Mouse (Mus musculus) thymus, adult 2 months (tissue): Measurements from ENCODE around the gene Ubap1l. TPM values are rescaled to one million over a fixed set of nuclear protein-coding genes. Genes with fewer than 3 reads are reported as not detected.

Experiments used
- DNase-seq: peaks from one replicate; pipeline ENCODE4 v3.0.0; 2021
- H3K27ac ChIP-seq: fragments of 200-500 bp; 2 replicates; pipeline ENCODE4 v1.5.1; 2012; ENCODE audit warnings: low read length, control low read depth; ENCODE audit not compliant: control insufficient read depth, insufficient read depth
- H3K27me3 ChIP-seq: fragments of 200-500 bp; 2 replicates; pipeline ENCODE4 v1.6.1; 2012; ENCODE audit warnings: mild to moderate bottlenecking, low read length, moderate library complexity, mixed read lengths; ENCODE audit not compliant: control insufficient read depth, insufficient read depth
- H3K36me3 ChIP-seq: fragments of 200-500 bp; 2 replicates; pipeline ENCODE4 v1.6.1; 2012; ENCODE audit warnings: mild to moderate bottlenecking, low read length, moderate library complexity; ENCODE audit not compliant: control insufficient read depth, insufficient read depth
- H3K4me1 ChIP-seq: fragments of 200-500 bp; replicated peaks from 2 replicates; pipeline ENCODE4 v1.6.1; 2012; ENCODE audit warnings: low read length; ENCODE audit not compliant: control insufficient read depth, insufficient read depth
- H3K4me3 ChIP-seq: fragments of 200-500 bp; 2 replicates; pipeline ENCODE4 v1.5.1; 2012; ENCODE audit warnings: mild to moderate bottlenecking, low read length, control low read depth, moderate library complexity; ENCODE audit not compliant: control insufficient read depth, insufficient read depth
- CTCF ChIP-seq: fragments of 200-500 bp; IDR thresholded peaks from 2 replicates; pipeline ENCODE4 v1.5.1; 2012; ENCODE audit warnings: mild to moderate bottlenecking, control low read depth, low read length, moderate library complexity, borderline replicate concordance; ENCODE audit not compliant: control insufficient read depth, poor library complexity, insufficient read depth; ENCODE audit errors: extremely low read depth
- POLR2A ChIP-seq: fragments of 200-500 bp; IDR thresholded peaks from 2 replicates; pipeline ENCODE4 v1.6.1; 2012; ENCODE audit warnings: mild to moderate bottlenecking, low read length, control low read depth, moderate library complexity; ENCODE audit not compliant: control insufficient read depth, poor library complexity, insufficient read depth; ENCODE audit errors: extremely low read depth
- WGBS: fragments of 180-500 bp; shearing (Covaris S2); methylation state at CpG from one replicate; pipeline ENCODE4 v1.1.7; 2018; 5-methylcytosine and 5-hydroxymethylcytosine counted together
- polyA plus RNA-seq: library from polyadenylated mRNA; depleted of rRNA; stranded (reverse); fragments of >200 nt; gene quantifications from 2 replicates; pipeline ENCODE4 v1.2.3, GENCODE M21; 2012; rRNA removed

The Ubap1l gene
- polyA plus RNA-seq = 0.42 and 0.66 TPM in 2 replicates

- Histone ChIP-seq H3K4me3 (no peak within 1 kb of the TSS), H3K36me3 (peaks cover 47% of the 10 kb centered on the region), H3K27ac (no peak within 1 kb of the TSS), H3K27me3 (no peaks in the 10 kb centered on the region), H3K4me1 (no peaks in the 10 kb centered on the region)
- DNase-seq = no peak
- no peak for TF ChIP-seq POLR2A
- no peak for TF ChIP-seq CTCF
- 93% methylated on average over 16 of the region's 16 CpGs for WGBS
Observed at GRCm38 (mm10) chr9:65360641-65361448, at the start of gene Ubap1l. TSS of gene Ubap1l (plus strand) at chr9:65361041.

DNA sequence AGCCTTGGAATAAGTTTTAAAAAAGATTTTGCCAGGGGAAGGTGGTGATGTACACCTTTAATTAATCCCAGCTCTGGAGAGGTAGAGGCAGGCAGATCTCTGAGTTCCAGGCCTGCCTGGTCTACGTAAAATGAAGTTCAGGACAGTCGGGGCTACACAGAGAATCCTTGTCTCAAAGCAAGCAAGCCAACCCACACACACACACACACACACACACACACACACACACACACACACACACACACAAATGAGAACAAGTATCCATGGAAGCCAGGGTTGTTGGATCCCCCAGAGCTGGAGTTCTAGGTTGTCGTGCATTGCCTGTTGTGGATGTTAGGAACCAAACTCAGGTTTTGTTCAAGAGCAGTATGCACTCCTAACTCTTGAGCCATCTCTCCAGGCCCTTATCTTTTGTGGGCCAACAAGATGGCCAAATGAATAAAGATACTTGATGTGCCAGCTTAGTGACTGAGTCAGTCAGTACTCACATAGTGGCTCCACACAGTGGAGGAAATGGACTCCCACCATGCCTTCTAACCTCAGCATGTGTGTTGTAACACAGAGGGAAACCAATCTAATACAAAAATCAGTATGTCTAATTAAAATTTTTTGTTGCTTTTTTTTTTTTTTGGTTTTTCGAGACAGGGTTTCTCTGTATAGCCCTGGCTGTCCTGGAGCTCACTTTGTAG is 48.0 kb upstream of the Ubap1l start:
- no peaks in the 10 kb centered on the region for H3K27me3 ChIP-seq
- WGBS = 98% methylated on average over 4 of the region's 4 CpGs
- DNase-seq = no peak
- no peaks in the 10 kb centered on the region for H3K4me1 ChIP-seq
- H3K4me3 ChIP-seq = no peak overlapping the region
- H3K27ac ChIP-seq = no peak overlapping the region
- peaks cover 39% of the 10 kb centered on the region for H3K36me3 ChIP-seq
- no peak for TF ChIP-seq POLR2A
- TF ChIP-seq CTCF = no peak

- WGBS = 88% methylated on average over 1 of the region's 1 CpGs
- H3K4me1 ChIP-seq = no peaks in the 10 kb centered on the region
- no peaks in the 10 kb centered on the region for H3K27me3 ChIP-seq
- no peak for TF ChIP-seq POLR2A
- TF ChIP-seq CTCF = no peak
- H3K4me3 ChIP-seq = no peak overlapping the region
- no peak for DNase-seq
- H3K27ac ChIP-seq = no peak overlapping the region
- H3K36me3 ChIP-seq = peaks cover 39% of the 10 kb centered on the region
Observed at GRCm38 (mm10) chr9:65313846-65314245, 47.0 kb upstream of the Ubap1l start.

DNA sequence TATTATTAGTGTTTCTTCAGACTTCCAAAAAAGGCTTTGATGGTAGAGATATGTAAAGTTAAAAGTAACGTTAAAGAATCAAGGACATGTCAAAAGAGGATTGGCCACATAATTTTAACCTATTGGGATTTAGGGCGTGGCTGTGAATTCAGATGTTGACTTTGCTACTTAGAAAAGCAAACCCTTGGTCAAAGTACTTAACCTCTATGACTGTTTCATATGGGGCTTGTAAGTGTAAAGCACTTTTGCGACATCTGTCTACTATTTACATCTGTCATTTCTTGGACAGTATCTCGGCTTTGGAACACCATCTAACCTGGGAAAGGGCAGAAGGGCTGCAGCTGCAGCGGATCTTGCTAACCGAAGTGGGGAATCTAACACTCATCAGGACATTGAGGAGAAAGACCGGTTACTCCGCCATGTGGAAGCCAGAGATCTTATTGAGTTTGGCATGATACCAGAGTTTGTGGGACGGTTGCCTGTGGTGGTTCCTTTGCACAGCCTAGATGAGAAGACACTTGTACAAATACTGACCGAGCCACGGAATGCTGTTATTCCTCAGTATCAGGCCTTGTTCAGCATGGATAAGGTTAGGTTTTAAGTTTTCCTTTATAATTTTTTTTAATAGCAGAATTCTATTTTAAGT is 38.5 kb upstream of the Ubap1l start:
- 96% methylated on average over 11 of the region's 11 CpGs for WGBS
- H3K27ac ChIP-seq = no peak overlapping the region
- H3K27me3 ChIP-seq = no peaks in the 10 kb centered on the region
- no peak for TF ChIP-seq CTCF
- TF ChIP-seq POLR2A = no peak
- no peaks in the 10 kb centered on the region for H3K4me1 ChIP-seq
- H3K4me3 ChIP-seq = no peak overlapping the region
- no peak for DNase-seq
- H3K36me3 ChIP-seq = peaks cover 73% of the 10 kb centered on the region

- no peak for DNase-seq
- no peak for TF ChIP-seq POLR2A
- TF ChIP-seq CTCF = no peak
- Histone ChIP-seq H3K4me3 (no peak overlapping the region), H3K4me1 (no peaks in the 10 kb centered on the region), H3K27ac (no peak overlapping the region), H3K36me3 (peaks cover 67% of the 10 kb centered on the region), H3K27me3 (no peaks in the 10 kb centered on the region)
Observed at GRCm38 (mm10) chr9:65325971-65326370, 34.9 kb upstream of the Ubap1l start.

DNA sequence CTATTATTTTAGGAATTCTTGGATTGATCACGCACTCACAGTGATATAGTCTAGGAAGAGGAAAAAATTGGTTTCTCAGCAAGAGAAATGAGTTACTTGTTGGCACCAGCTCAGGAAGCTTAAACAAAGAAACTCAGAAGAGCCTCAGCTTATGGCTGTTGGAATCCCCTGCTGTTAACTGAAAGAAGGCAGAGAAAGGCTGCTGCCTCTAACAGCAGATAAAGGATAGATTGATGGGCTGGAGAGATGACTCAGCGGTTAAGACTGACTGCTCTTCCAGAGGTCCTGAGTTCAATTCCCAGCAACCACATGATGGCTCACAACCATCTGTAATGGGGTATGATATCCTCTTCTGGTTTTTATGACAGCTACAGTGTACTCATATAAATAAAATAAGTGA is 33.5 kb upstream of the Ubap1l start:
- TF ChIP-seq POLR2A (no peak), CTCF (no peak)
- no peak for DNase-seq
- Histone ChIP-seq H3K36me3 (peaks cover 55% of the 10 kb centered on the region), H3K27me3 (no peaks in the 10 kb centered on the region), H3K4me3 (no peak overlapping the region), H3K4me1 (no peaks in the 10 kb centered on the region), H3K27ac (no peak overlapping the region)
- WGBS = 99% methylated on average over 2 of the region's 2 CpGs

DNA sequence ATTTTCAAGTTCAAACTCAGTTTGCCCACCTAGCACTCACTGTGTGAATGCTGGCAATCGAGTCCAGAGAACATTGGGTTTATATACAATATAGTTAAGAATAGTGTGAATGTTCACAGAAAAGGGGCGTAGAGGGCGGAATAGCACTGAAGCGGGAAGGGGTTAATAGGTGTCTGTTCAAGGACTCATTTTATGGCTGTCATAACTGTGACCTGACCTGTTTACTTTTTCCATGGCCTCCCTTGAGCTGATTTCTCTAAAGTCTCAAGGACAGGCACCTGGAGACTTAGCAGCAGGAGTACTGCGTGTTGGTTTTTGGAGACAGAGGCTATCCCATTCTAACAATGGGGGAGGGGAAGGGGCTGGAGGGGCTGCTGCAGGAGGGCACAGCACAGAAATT is 26.9 kb upstream of the Ubap1l start:
- peaks cover 10% of the 10 kb centered on the region for H3K36me3 ChIP-seq
- H3K4me3 ChIP-seq = no peak overlapping the region
- DNase-seq = no peak
- WGBS = 98% methylated on average over 5 of the region's 5 CpGs
- H3K4me1 ChIP-seq = no peaks in the 10 kb centered on the region
- H3K27ac ChIP-seq = no peak overlapping the region
- no peaks in the 10 kb centered on the region for H3K27me3 ChIP-seq
- TF ChIP-seq CTCF = no peak
- TF ChIP-seq POLR2A = no peak
